Mouse (Mus musculus) heart, embryonic 10.5 days (tissue): ENCODE measurements around the gene Gm3371. TPM values are rescaled to one million over a fixed set of nuclear protein-coding genes. Genes with fewer than 3 reads are reported as not detected.
"Not testable (repeated sequence)": the region's sequence is repeated elsewhere in the genome, so short reads cannot be mapped to it uniquely, and the experiment has no call there.

Source experiments
- DNase-seq: peaks from one replicate; pipeline ENCODE4 v3.0.0-alpha.2; 2017; ENCODE audit warnings: low spot score
- H3K27ac ChIP-seq: fragments of 300-500 bp; sonication (generic); 2 replicates; pipeline ENCODE4 v1.5.1; 2016; ENCODE audit warnings: mild to moderate bottlenecking
- H3K27me3 ChIP-seq: fragments of 300-500 bp; sonication (generic); 2 replicates; pipeline ENCODE4 v1.6.1; 2016; ENCODE audit warnings: mild to moderate bottlenecking; ENCODE audit not compliant: poor library complexity, insufficient read depth, severe bottlenecking
- H3K36me3 ChIP-seq: fragments of 300-500 bp; sonication (generic); 2 replicates; pipeline ENCODE4 v1.6.1; 2016; ENCODE audit warnings: mild to moderate bottlenecking, moderate library complexity
- H3K4me1 ChIP-seq: fragments of 300-500 bp; sonication (generic); 2 replicates; pipeline ENCODE4 v1.6.1; 2016; ENCODE audit warnings: mild to moderate bottlenecking
- H3K4me3 ChIP-seq: fragments of 300-500 bp; sonication (generic); 2 replicates; pipeline ENCODE4 v1.5.1; 2016; ENCODE audit warnings: mild to moderate bottlenecking, moderate library complexity
- H3K9me3 ChIP-seq: fragments of 300-500 bp; sonication (generic); 2 replicates; pipeline ENCODE4 v1.6.1; 2016; ENCODE audit warnings: mild to moderate bottlenecking, moderate library complexity
- WGBS: fragments of 180-500 bp; shearing (Covaris S2); methylation state at CpG from one replicate; pipeline ENCODE4 v1.1.7; 2016; 5-methylcytosine and 5-hydroxymethylcytosine counted together
- polyA plus RNA-seq: library from polyadenylated mRNA; unstranded; fragments of >200 nt; fragmentation: Nextera tagmentation; extraction: Ambion mirVana; gene quantifications from 2 replicates; pipeline ENCODE4 v1.2.1, GENCODE M21; 2016

Gm3371 gene
- not detected in 2 replicates for polyA plus RNA-seq

DNA sequence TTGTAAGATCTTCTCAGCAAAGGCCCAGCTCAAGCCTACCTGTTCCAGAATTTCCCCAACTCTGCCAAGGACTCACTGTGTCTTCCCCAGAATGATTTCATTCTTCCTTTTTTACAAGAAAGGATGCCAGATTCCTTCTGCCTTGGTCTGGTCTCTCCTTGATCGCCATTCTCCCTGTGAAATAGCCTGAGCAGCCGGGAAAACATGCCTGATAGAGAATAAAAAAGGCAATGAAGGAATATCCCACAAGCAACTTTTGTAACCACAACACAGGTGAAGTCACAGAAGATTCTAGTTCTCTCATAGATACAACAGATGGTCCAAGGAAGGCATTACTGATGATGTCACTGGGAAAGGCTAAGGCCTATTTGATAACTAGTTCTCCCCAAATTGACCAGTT, at the start of gene Gm3371:
Gene Gm3371, minus strand, starts transcription at position 101 of the 400 bp plus-strand sequence.
- not testable (repeated sequence) for H3K27ac ChIP-seq, H3K4me3 ChIP-seq, H3K9me3 ChIP-seq, H3K27me3 ChIP-seq, H3K36me3 ChIP-seq, H3K4me1 ChIP-seq, DNase-seq
- WGBS: no CpG with 5 or more reads among the region's 2 CpGs

DNA sequence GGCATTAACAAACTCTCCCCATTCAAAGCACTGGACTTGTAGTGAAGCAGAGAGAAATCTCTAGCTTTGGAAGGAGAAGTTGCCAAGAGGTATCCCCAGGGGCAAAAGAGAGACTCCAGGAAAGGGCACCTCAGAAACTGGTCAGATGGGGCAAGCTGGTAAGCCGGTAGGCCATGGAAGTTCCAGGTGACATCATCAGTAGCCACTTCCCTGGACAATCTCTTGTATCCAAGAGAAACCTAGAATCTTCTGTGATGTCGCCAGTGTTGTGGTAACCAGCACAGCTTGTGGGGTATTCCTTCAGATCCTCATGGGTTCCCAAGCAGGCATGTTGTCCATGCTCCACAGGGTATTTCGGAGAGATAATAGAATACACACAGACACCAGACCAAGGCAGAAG, 22.8 kb upstream of the Gm3371 start, which contains the start of gene Gm8232:
Gene Gm8232, plus strand, starts transcription at position 301 of the 400 bp plus-strand sequence.
- H3K9me3 ChIP-seq, H3K27ac ChIP-seq, H3K27me3 ChIP-seq, H3K4me1 ChIP-seq, H3K36me3 ChIP-seq, DNase-seq, H3K4me3 ChIP-seq: not testable (repeated sequence)
- 84% methylated on average over 3 of the region's 3 CpGs for WGBS

GRCm38 (mm10) chr14:44384233-44384632, 26.3 kb downstream of the Gm3371 start:
- H3K36me3 ChIP-seq, DNase-seq, H3K9me3 ChIP-seq, H3K27ac ChIP-seq, H3K27me3 ChIP-seq, H3K4me1 ChIP-seq, H3K4me3 ChIP-seq: not testable (repeated sequence)
- 77% methylated on average over 4 of the region's 4 CpGs for WGBS

- H3K4me3 ChIP-seq, H3K36me3 ChIP-seq, DNase-seq, H3K4me1 ChIP-seq, H3K27ac ChIP-seq, H3K9me3 ChIP-seq, H3K27me3 ChIP-seq: not testable (repeated sequence)
- 79% methylated on average over 4 of the region's 4 CpGs for WGBS
Measured at GRCm38 (mm10) chr14:44365057-44365456, 45.4 kb downstream of the Gm3371 start, which contains the start of gene Gm8229. Gm8229 (plus strand) TSS chr14:44365357.

DNA sequence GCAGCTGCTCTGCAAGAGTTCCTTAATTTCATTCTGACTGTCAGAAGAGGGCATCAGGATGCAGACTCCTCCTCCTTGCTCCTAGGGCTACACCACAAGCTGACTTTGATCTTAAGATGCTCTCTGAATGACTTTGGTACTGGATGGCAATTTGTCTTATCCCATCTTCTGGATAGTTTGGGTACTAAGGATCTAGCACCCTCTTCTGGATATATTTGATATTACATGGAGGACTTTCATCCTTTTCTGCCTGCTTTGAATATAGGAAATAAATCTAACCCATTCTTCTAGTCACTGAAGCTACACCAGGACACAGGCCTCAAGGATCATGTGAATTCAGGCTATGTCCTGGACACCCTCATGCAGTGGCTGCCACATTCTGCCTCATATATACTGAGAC, 48.2 kb downstream of the Gm3371 start:
- H3K36me3 ChIP-seq, H3K4me3 ChIP-seq, H3K27me3 ChIP-seq, DNase-seq, H3K9me3 ChIP-seq, H3K27ac ChIP-seq, H3K4me1 ChIP-seq: not testable (repeated sequence)

DNA sequence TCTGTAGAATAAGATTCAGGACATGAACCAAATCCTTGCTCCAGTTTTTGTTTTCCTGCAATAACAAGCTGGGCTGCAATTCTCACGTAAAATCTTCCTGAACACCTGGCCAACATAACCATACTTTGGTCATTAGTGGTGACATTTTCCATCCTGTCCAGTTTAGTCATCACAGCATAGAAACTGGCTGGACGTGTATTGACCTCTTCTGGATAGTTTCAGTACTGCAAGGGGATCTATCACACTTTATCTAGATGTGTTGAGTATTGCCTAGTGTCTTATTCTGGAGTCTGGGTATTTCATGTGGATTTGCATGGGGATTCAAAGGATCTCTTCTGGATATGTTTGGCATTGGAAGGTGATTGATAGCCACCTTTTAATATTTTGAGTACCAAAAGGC, 49.1 kb downstream of the Gm3371 start:
- not testable (repeated sequence) for H3K27ac ChIP-seq, H3K27me3 ChIP-seq, H3K4me3 ChIP-seq, DNase-seq, H3K36me3 ChIP-seq, H3K4me1 ChIP-seq, H3K9me3 ChIP-seq
- 29% methylated on average over 2 of the region's 2 CpGs for WGBS

Other genes with a start within 250 kb of the Gm3371 start
- gene Gm8212, start 213.0 kb downstream of the Gm3371 start, polyA plus RNA-seq: not detected in 2 replicates
- gene 4930503E14Rik, start 197.4 kb downstream of the Gm3371 start, polyA plus RNA-seq: not detected in 2 replicates
- not detected in 2 replicates for gene Gm8220, start 125.1 kb downstream of the Gm3371 start, polyA plus RNA-seq
- gene Gm5930, start 72.1 kb downstream of the Gm3371 start, polyA plus RNA-seq: not detected in 2 replicates
- not detected in 2 replicates for gene Gm8229, start 45.3 kb downstream of the Gm3371 start, polyA plus RNA-seq
- not detected in 2 replicates for gene Gm8232, start 22.9 kb upstream of the Gm3371 start, polyA plus RNA-seq
- not detected in 2 replicates for gene BC061237, start 81.8 kb upstream of the Gm3371 start, polyA plus RNA-seq
- not detected in 2 replicates for gene Gm17093, start 107.6 kb upstream of the Gm3371 start, polyA plus RNA-seq
- not detected in 2 replicates for gene Gm8247, start 172.5 kb upstream of the Gm3371 start, polyA plus RNA-seq
- not detected in 2 replicates for gene Gm5624, start 217.2 kb upstream of the Gm3371 start, polyA plus RNA-seq